Mouse (Mus musculus) midbrain, embryonic 15.5 days (tissue): ENCODE data around the gene Ppbp. TPM values are rescaled to one million over a fixed set of nuclear protein-coding genes. Genes with fewer than 3 reads are reported as not detected.

Experiments used
- ATAC-seq: fragments of 200-750 bp; cut with Nextera tagmentation; replicated peaks from 2 replicates; pipeline ENCODE4 v1.8.0; 2017; ENCODE audit warnings: moderate TSS enrichment
- H3K27ac ChIP-seq: fragments of 300-500 bp; sonication (generic); 2 replicates; pipeline ENCODE4 v1.5.1; 2015; ENCODE audit warnings: mild to moderate bottlenecking, inconsistent platforms
- H3K27me3 ChIP-seq: fragments of 300-500 bp; sonication (generic); replicated peaks from 2 replicates; pipeline ENCODE4 v1.6.1; 2015; ENCODE audit warnings: inconsistent platforms
- H3K36me3 ChIP-seq: fragments of 300-500 bp; sonication (generic); replicated peaks from 2 replicates; pipeline ENCODE4 v1.6.1; 2015; ENCODE audit warnings: inconsistent platforms
- H3K4me1 ChIP-seq: fragments of 300-500 bp; sonication (generic); 2 replicates; pipeline ENCODE4 v1.6.1; 2015; ENCODE audit warnings: inconsistent platforms
- H3K4me2 ChIP-seq: fragments of 300-500 bp; sonication (generic); 2 replicates; pipeline ENCODE4 v1.6.1; 2015; ENCODE audit warnings: inconsistent platforms, mild to moderate bottlenecking, moderate library complexity
- H3K4me3 ChIP-seq: fragments of 300-500 bp; sonication (generic); 2 replicates; pipeline ENCODE4 v1.5.1; 2015; ENCODE audit warnings: mild to moderate bottlenecking, inconsistent platforms
- H3K9ac ChIP-seq: fragments of 300-500 bp; sonication (generic); 2 replicates; pipeline ENCODE4 v1.6.1; 2015; ENCODE audit warnings: mild to moderate bottlenecking, inconsistent platforms
- H3K9me3 ChIP-seq: fragments of 300-500 bp; sonication (generic); 2 replicates; pipeline ENCODE4 v1.6.1; 2016; ENCODE audit warnings: inconsistent platforms
- WGBS: fragments of 180-500 bp; shearing (Covaris S2); methylation state at CpG from one replicate; pipeline ENCODE4 v1.1.7; 2015; ENCODE audit warnings: mixed read lengths; 5-methylcytosine and 5-hydroxymethylcytosine counted together
- polyA plus RNA-seq: library from polyadenylated mRNA; unstranded; fragments of >200 nt; fragmentation: Nextera tagmentation; extraction: Ambion mirVana; gene quantifications from 2 replicates; pipeline ENCODE4 v1.2.1, GENCODE M21; 2015

Gene Ppbp
- polyA plus RNA-seq, 1 experiment from 2014 or later = 1.7 TPM

GRCm38 (mm10) chr5:90765821-90766606 lies 2.3 kb upstream of the Ppbp start:
- whole genome bisulfite sequencing = 85% methylated on average over 8 of the region's 8 CpGs
- H3K4me1 ChIP-seq = no peaks in the 10 kb centered on the region
- no peak for ATAC-seq
- H3K36me3 ChIP-seq = no peaks in the 10 kb centered on the region
- H3K9me3 ChIP-seq = no peaks in the 10 kb centered on the region
- no peak overlapping the region for H3K27ac ChIP-seq
- no peaks in the 10 kb centered on the region; the same call in 1 of the 2 replicates for H3K27me3 ChIP-seq
- no peak overlapping the region for H3K4me2 ChIP-seq
- H3K9ac ChIP-seq = no peak overlapping the region
- no peak overlapping the region for H3K4me3 ChIP-seq

GRCm38 (mm10) chr5:90771369-90771768 lies 3.1 kb downstream of the Ppbp start:
- Histone ChIP-seq H3K9me3 (no peaks in the 10 kb centered on the region), H3K36me3 (no peaks in the 10 kb centered on the region), H3K4me1 (no peaks in the 10 kb centered on the region), H3K4me3 (no peak overlapping the region), H3K27me3 (no peaks in the 10 kb centered on the region), H3K9ac (no peak overlapping the region), H3K27ac (no peak overlapping the region), H3K4me2 (no peak overlapping the region)
- WGBS = 66% methylated on average over 3 of the region's 3 CpGs
- ATAC-seq = no peak

GRCm38 (mm10) chr5:90771880-90772653 lies 3.7 kb downstream of the Ppbp start, which contains the start of gene Pf4:
Gene Pf4, plus strand, starts transcription at chr5:90772435.
- WGBS = 93% methylated on average over 16 of the region's 16 CpGs
- no peak for ATAC-seq
- no peak within 1 kb of the TSS for H3K4me2 ChIP-seq
- H3K4me3 ChIP-seq = no peak within 1 kb of the TSS
- no peak within 1 kb of the TSS for H3K9ac ChIP-seq
- no peaks in the 10 kb centered on the region for H3K27me3 ChIP-seq
- H3K4me1 ChIP-seq = no peaks in the 10 kb centered on the region
- H3K36me3 ChIP-seq = no peaks in the 10 kb centered on the region
- no peak within 1 kb of the TSS for H3K27ac ChIP-seq
- H3K9me3 ChIP-seq = no peaks in the 10 kb centered on the region

GRCm38 (mm10) chr5:90775562-90775961 lies 7.2 kb downstream of the Ppbp start:
- no peaks in the 10 kb centered on the region for H3K9me3 ChIP-seq
- H3K4me3 ChIP-seq = no peak overlapping the region
- H3K9ac ChIP-seq = no peak overlapping the region
- no peak for ATAC-seq
- H3K36me3 ChIP-seq = no peaks in the 10 kb centered on the region
- no peak overlapping the region for H3K4me2 ChIP-seq
- no peak overlapping the region for H3K27ac ChIP-seq
- 93% methylated on average over 5 of the region's 5 CpGs for WGBS
- H3K4me1 ChIP-seq = no peaks in the 10 kb centered on the region
- H3K27me3 ChIP-seq = no peaks in the 10 kb centered on the region

- Histone ChIP-seq H3K27me3 (no peaks in the 10 kb centered on the region), H3K9ac (no peak overlapping the region), H3K4me1 (no peaks in the 10 kb centered on the region), H3K9me3 (no peaks in the 10 kb centered on the region), H3K4me2 (no peak overlapping the region), H3K4me3 (no peak overlapping the region), H3K36me3 (no peaks in the 10 kb centered on the region), H3K27ac (no peak overlapping the region)
- no peak for ATAC-seq
- WGBS = 82% methylated on average over 10 of the region's 10 CpGs
Observed at GRCm38 (mm10) chr5:90777621-90778020, 9.3 kb downstream of the Ppbp start.

GRCm38 (mm10) chr5:90778856-90779255 lies 10.5 kb downstream of the Ppbp start:
- no peaks in the 10 kb centered on the region for H3K27me3 ChIP-seq
- no peaks in the 10 kb centered on the region for H3K36me3 ChIP-seq
- ATAC-seq = no peak
- H3K9ac ChIP-seq = no peak overlapping the region
- no peaks in the 10 kb centered on the region for H3K4me1 ChIP-seq
- no peaks in the 10 kb centered on the region for H3K9me3 ChIP-seq
- no peak overlapping the region for H3K4me3 ChIP-seq
- no peak overlapping the region for H3K4me2 ChIP-seq
- 80% methylated on average over 6 of the region's 6 CpGs for WGBS
- no peak overlapping the region for H3K27ac ChIP-seq

GRCm38 (mm10) chr5:90783697-90784096 lies 15.4 kb downstream of the Ppbp start:
- Histone ChIP-seq H3K4me1 (no peaks in the 10 kb centered on the region), H3K4me3 (no peak overlapping the region), H3K4me2 (no peak overlapping the region), H3K36me3 (no peaks in the 10 kb centered on the region), H3K27ac (no peak overlapping the region), H3K27me3 (no peaks in the 10 kb centered on the region), H3K9me3 (no peaks in the 10 kb centered on the region), H3K9ac (no peak overlapping the region)
- no peak for ATAC-seq
- WGBS = 90% methylated on average over 3 of the region's 3 CpGs

GRCm38 (mm10) chr5:90785659-90786588 lies 17.6 kb downstream of the Ppbp start, which contains the start of gene Cxcl3:
Gene Cxcl3, plus strand, starts transcription at chr5:90786103.
- peak; percentile 95 for ATAC-seq

GRCm38 (mm10) chr5:90788114-90788513 lies 19.8 kb downstream of the Ppbp start:
- Histone ChIP-seq H3K4me3 (no peak overlapping the region), H3K4me1 (no peaks in the 10 kb centered on the region), H3K27ac (no peak overlapping the region), H3K36me3 (no peaks in the 10 kb centered on the region), H3K27me3 (no peaks in the 10 kb centered on the region), H3K9ac (no peak overlapping the region), H3K4me2 (no peak overlapping the region), H3K9me3 (no peaks in the 10 kb centered on the region)
- no peak for ATAC-seq
- 72% methylated on average over 4 of the region's 4 CpGs for WGBS

More at GRCm38 (mm10) chr5:90785659-90786588, 17.6 kb downstream of the Ppbp start, which contains the start of gene Cxcl3:
- 16% methylated on average over 26 of the region's 26 CpGs for WGBS
- Histone ChIP-seq H3K4me1 (no peaks in the 10 kb centered on the region), H3K27me3 (no peaks in the 10 kb centered on the region), H3K36me3 (no peaks in the 10 kb centered on the region), H3K9me3 (no peaks in the 10 kb centered on the region), H3K4me2 (peak within 1 kb of the TSS; percentile 66), H3K9ac (peak within 1 kb of the TSS; percentile 26; the same call in 1 of the 2 replicates), H3K4me3 (peak within 1 kb of the TSS; percentile 37), H3K27ac (no peak within 1 kb of the TSS)

GRCm38 (mm10) chr5:90789306-90790073 lies 21.2 kb downstream of the Ppbp start:
- Histone ChIP-seq H3K9ac (no peak overlapping the region), H3K4me1 (no peaks in the 10 kb centered on the region), H3K4me2 (no peak overlapping the region), H3K27ac (no peak overlapping the region), H3K4me3 (no peak overlapping the region), H3K27me3 (no peaks in the 10 kb centered on the region), H3K36me3 (no peaks in the 10 kb centered on the region), H3K9me3 (no peaks in the 10 kb centered on the region)
- WGBS = 88% methylated on average over 11 of the region's 11 CpGs
- ATAC-seq = no peak

- Histone ChIP-seq H3K4me3 (no peak overlapping the region), H3K36me3 (no peaks in the 10 kb centered on the region), H3K27ac (no peak overlapping the region), H3K9ac (no peak overlapping the region), H3K4me1 (no peaks in the 10 kb centered on the region), H3K4me2 (no peak overlapping the region), H3K9me3 (no peaks in the 10 kb centered on the region), H3K27me3 (no peaks in the 10 kb centered on the region)
- ATAC-seq = no peak
- WGBS = 89% methylated on average over 8 of the region's 8 CpGs
Observed at GRCm38 (mm10) chr5:90790074-90790502, 21.8 kb downstream of the Ppbp start.
